Mouse (Mus musculus): ENCODE data around the gene Atxn1. TPM values are rescaled to one million over a fixed set of nuclear protein-coding genes. Genes with fewer than 3 reads are reported as not detected.

The Atxn1 gene
- polyA plus RNA-seq, 1 experiment from 2014 or later, result 4.6 TPM

DNA sequence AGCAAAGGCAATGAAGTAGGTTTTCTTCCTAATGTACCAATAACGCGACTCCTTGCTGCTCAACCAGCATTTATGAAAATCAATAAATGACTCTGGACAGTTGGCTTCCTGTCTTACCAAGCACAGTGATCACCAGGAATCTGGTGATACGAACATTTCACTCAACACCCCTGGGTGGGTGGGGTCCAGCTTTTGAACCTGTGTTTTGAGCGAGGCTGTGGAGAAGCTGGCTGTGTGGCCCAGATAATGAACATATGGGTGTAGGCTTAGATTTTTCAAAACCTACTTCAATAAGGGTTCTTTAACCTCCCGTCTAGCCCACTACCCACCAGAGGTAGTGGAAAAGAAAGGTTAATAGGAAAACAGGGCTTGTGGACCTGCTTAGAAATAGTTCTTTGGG is 462.0 kb downstream of the Atxn1 start:
- no peaks in the 10 kb centered on the region for H3K27me3 ChIP-seq
- WGBS, result 93% methylated on average over 5 of the region's 5 CpGs
- H3K4me1 ChIP-seq, result no peaks in the 10 kb centered on the region
- H3K4me3 ChIP-seq, result no peak overlapping the region
- H3K36me3 ChIP-seq, result no peaks in the 10 kb centered on the region
- no peak overlapping the region for H3K9ac ChIP-seq
- H3K4me2 ChIP-seq (replicated peaks), result no peak overlapping the region
- no peak overlapping the region for H3K27ac ChIP-seq
- ATAC-seq (ENCODE audit: insufficient number of reproducible peaks, insufficient read depth, low FRiP score, low TSS enrichment), result no peak
- 0 out of 2 replicates have a peak, but pooled peaks cover 4% of the 10 kb centered on the region for H3K9me3 ChIP-seq

DNA sequence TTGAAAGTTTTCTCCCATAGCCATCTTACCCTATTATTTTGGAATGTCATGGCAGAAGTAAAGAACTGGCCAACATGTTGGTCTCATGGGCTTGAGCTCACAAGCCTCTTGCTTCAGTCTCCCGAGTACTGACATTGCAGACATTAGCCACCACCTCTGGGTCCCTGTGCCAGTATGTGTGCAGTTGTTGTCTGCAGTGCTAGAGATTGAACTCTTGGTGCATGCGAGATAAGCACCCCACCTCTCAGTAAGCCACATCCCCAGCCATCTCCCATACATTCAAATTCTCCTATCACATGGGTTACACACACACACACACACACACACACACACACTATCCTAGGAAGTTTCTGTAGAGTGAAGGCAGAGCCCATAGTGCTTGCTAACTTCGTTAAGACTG is 464.9 kb downstream of the Atxn1 start:
- ATAC-seq (ENCODE audit: insufficient number of reproducible peaks, insufficient read depth, low FRiP score, low TSS enrichment), result no peak
- H3K27me3 ChIP-seq, result no peaks in the 10 kb centered on the region
- H3K4me2 ChIP-seq (replicated peaks), result no peak overlapping the region
- 0 out of 2 replicates have a peak, but pooled peaks cover 4% of the 10 kb centered on the region for H3K9me3 ChIP-seq
- H3K4me1 ChIP-seq, result no peaks in the 10 kb centered on the region
- H3K9ac ChIP-seq, result no peak overlapping the region
- WGBS, result 81% methylated on average over 3 of the region's 3 CpGs
- no peaks in the 10 kb centered on the region for H3K36me3 ChIP-seq
- no peak overlapping the region for H3K4me3 ChIP-seq
- H3K27ac ChIP-seq, result no peak overlapping the region

Data from embryonic facial prominence, embryonic 12.5 days (tissue).